14 mouse cellular contexts compared by ENCODE assay signal in genomic region chr19:58674644-58675043, GRCm38 (mm10). TPM values are rescaled to one million over a fixed set of nuclear protein-coding genes. Genes with fewer than 3 reads are reported as not detected.
DNase-seq lines count a peak whose midpoint lies in the region; ATAC-seq lines count a peak whose summit lies in the region.
"Had no signal": no experiment of that assay in that cellular context is flagged by ENCODE, and none has a peak within 500 bp of the region (broad histone marks: within the 10 kb centered on the region; RNA-seq: fewer than 3 reads in every experiment).

No protein-coding gene starts in this region.

- no peaks in the 10 kb centered on the region for H3K36me3 ChIP-seq in forebrain, embryonic 16.5 days (ENCODE audit: control insufficient read depth, insufficient read depth)
- H3K36me3 ChIP-seq in forebrain, embryonic 11.5 days (ENCODE audit: control insufficient read depth, insufficient read depth, low read length): no peaks in the 10 kb centered on the region
- H3K36me3 ChIP-seq in kidney, embryonic 16.5 days (ENCODE audit: insufficient read depth, low read length): no peaks in the 10 kb centered on the region
- H3K36me3 ChIP-seq: liver, embryonic 13.5 days had no signal

- no peak overlapping the region for H3K9ac ChIP-seq in forebrain, embryonic 16.5 days (replicated peaks; ENCODE audit: low read depth, low read length)
- no peak overlapping the region for H3K9ac ChIP-seq in forebrain, embryonic 11.5 days (ENCODE audit: low read length)
- H3K9ac ChIP-seq in kidney, embryonic 16.5 days (replicated peaks; ENCODE audit: low read length): no peak overlapping the region
- H3K9ac ChIP-seq: liver, embryonic 13.5 days had no signal

- no peak overlapping the region for H3K4me2 ChIP-seq in forebrain, embryonic 16.5 days (ENCODE audit: low read length)
- no peak overlapping the region for H3K4me2 ChIP-seq in forebrain, embryonic 11.5 days (ENCODE audit: low read depth, low read length, severe bottlenecking)
- H3K4me2 ChIP-seq in kidney, embryonic 16.5 days (replicated peaks; ENCODE audit: low read depth, low read length): no peak overlapping the region
- H3K4me2 ChIP-seq: liver, embryonic 13.5 days had no signal

- no peak for DNase-seq in forebrain, embryonic 11.5 days (ENCODE audit: low spot score)
- DNase-seq in kidney, postnatal 10 days: peak; percentile 43
- DNase-seq in testis, postnatal 10 days (ENCODE audit: low spot score): peak; percentile 45
- DNase-seq in testis, postnatal 14 days (ENCODE audit: low spot score): no peak
- DNase-seq in telencephalon, adult 2 months (ENCODE audit: low read depth, low spot score): peak; percentile 6
- no peak for DNase-seq in thymus, postnatal 25 days
- DNase-seq: liver, embryonic 13.5 days; thymus, adult 2 months had no signal

- ATAC-seq in forebrain, embryonic 16.5 days: peak; percentile 73
- ATAC-seq in forebrain, embryonic 11.5 days (replicated peaks; ENCODE audit: low FRiP score): no peak
- ATAC-seq in kidney, embryonic 16.5 days (ENCODE audit: low FRiP score, low TSS enrichment): no peak
- ATAC-seq: hindbrain, embryonic 16.5 days had no signal

- no peak overlapping the region for H3K4me3 ChIP-seq in forebrain, embryonic 16.5 days (replicated peaks; ENCODE audit: low read length)
- no peak overlapping the region for H3K4me3 ChIP-seq in forebrain, embryonic 11.5 days (ENCODE audit: low read depth, low read length)
- no peak overlapping the region for H3K4me3 ChIP-seq in kidney, embryonic 16.5 days (ENCODE audit: low read length)
- H3K4me3 ChIP-seq: layer of hippocampus, adult 2 months; liver, embryonic 13.5 days had no signal

- H3K27me3 ChIP-seq in forebrain, embryonic 16.5 days (replicated peaks; ENCODE audit: control insufficient read depth, insufficient read depth, low read length): no peaks in the 10 kb centered on the region
- no peaks in the 10 kb centered on the region for H3K27me3 ChIP-seq in forebrain, embryonic 11.5 days (ENCODE audit: control insufficient read depth, insufficient read depth, low read length)
- H3K27me3 ChIP-seq in kidney, embryonic 16.5 days (ENCODE audit: insufficient read depth, low read length): no peaks in the 10 kb centered on the region
- H3K27me3 ChIP-seq: liver, embryonic 13.5 days had no signal

- no peaks in the 10 kb centered on the region for H3K9me3 ChIP-seq in forebrain, embryonic 16.5 days (ENCODE audit: control insufficient read depth, low read length)
- H3K9me3 ChIP-seq in forebrain, embryonic 11.5 days (ENCODE audit: control insufficient read depth, low read length): no peaks in the 10 kb centered on the region
- H3K9me3 ChIP-seq in kidney, embryonic 16.5 days (ENCODE audit: low read length): no peaks in the 10 kb centered on the region
- H3K9me3 ChIP-seq: liver, embryonic 13.5 days had no signal

- H3K27ac ChIP-seq in forebrain, embryonic 16.5 days (ENCODE audit: low read length): no peak overlapping the region
- H3K27ac ChIP-seq in forebrain, embryonic 11.5 days (ENCODE audit: low read depth, low read length): no peak overlapping the region
- no peak overlapping the region for H3K27ac ChIP-seq in kidney, embryonic 16.5 days (ENCODE audit: low read length)
- H3K27ac ChIP-seq: layer of hippocampus, adult 2 months; liver, embryonic 13.5 days; macrophage had no signal

- peaks cover 6% of the 10 kb centered on the region for H3K4me1 ChIP-seq in forebrain, embryonic 16.5 days (replicated peaks; ENCODE audit: control insufficient read depth, insufficient read depth, low read length)
- no peaks in the 10 kb centered on the region for H3K4me1 ChIP-seq in forebrain, embryonic 11.5 days (replicated peaks; ENCODE audit: control insufficient read depth, insufficient read depth, low read length)
- no peaks in the 10 kb centered on the region for H3K4me1 ChIP-seq in kidney, embryonic 16.5 days (ENCODE audit: insufficient read depth, low read length)
- H3K4me1 ChIP-seq: liver, embryonic 13.5 days had no signal

- WGBS in forebrain, embryonic 16.5 days: 8% methylated on average over 2 of the region's 2 CpGs
- WGBS in forebrain, embryonic 11.5 days: 51% methylated on average over 2 of the region's 2 CpGs
- 19% methylated on average over 2 of the region's 2 CpGs for WGBS in kidney, embryonic 16.5 days

RNA-seq across cellular contexts. Expression of gene Pnlip, which starts 22.3 kb away (rescaled TPM):
- 0.46 and 0.65 TPM in 2 replicates for polyA plus RNA-seq in forebrain, embryonic 16.5 days (2015; fragmentation: Nextera tagmentation; extraction: Ambion mirVana)
- polyA plus RNA-seq in forebrain, embryonic 11.5 days (2014; fragmentation: Nextera tagmentation; extraction: Ambion mirVana): not detected in 2 replicates
- polyA plus RNA-seq in kidney, embryonic 16.5 days (2015; fragmentation: Nextera tagmentation; extraction: Ambion mirVana): not detected in 2 replicates
- polyA plus RNA-seq: liver, embryonic 13.5 days; macrophage had no signal

RNA-seq across cellular contexts. Expression of gene Pnliprp1, which starts 54.0 kb away (rescaled TPM):
- 0.67 and 0.72 TPM in 2 replicates for polyA plus RNA-seq in forebrain, embryonic 16.5 days (2015; fragmentation: Nextera tagmentation; extraction: Ambion mirVana)
- polyA plus RNA-seq in forebrain, embryonic 11.5 days (2014; fragmentation: Nextera tagmentation; extraction: Ambion mirVana): not detected in 2 replicates
- 0.18 and 1.2 TPM in 2 replicates for polyA plus RNA-seq in kidney, embryonic 16.5 days (2015; fragmentation: Nextera tagmentation; extraction: Ambion mirVana)
- polyA plus RNA-seq: cortical plate, adult 2 months; hindbrain, embryonic 16.5 days; macrophage had no signal

Comparison
In these comparisons a context has a peak if more than half of its experiments do, and no peak if none do; other contexts are left out.
1. DNase-seq: peak in kidney, postnatal 10 days (single experiment), testis, postnatal 10 days (single experiment) and telencephalon, adult 2 months (single experiment); none in forebrain, embryonic 11.5 days (single experiment), testis, postnatal 14 days (single experiment) and thymus, postnatal 25 days (single experiment).